20 mouse cellular contexts compared by ENCODE assay signal in the genomic region with DNA sequence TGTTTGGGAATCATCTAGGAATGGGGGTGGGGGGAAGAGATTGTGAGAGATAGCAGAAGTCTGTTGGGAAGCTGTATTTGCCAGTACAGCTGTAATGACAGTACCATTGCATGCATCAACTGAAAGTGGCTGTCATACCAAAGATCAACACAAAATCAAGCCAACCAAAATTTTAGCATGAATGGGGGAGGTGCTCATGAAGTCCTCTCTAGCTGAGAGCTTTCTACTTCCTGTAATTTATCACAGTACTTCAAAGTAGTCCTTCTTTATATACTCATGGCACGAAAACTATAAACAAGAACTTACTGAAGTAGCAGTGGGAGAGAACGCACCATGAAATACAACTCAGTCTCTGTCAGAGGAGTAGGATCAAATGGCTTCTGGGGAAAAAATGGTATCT.
"Had no signal": no experiment of that assay in that cellular context is flagged by ENCODE, and none has a peak within 500 bp of the region (broad histone marks: within the 10 kb centered on the region; RNA-seq: fewer than 3 reads in every experiment).

No protein-coding gene starts in this region.

- H3K4me3 ChIP-seq: kidney, embryonic 15.5 days; layer of hippocampus, adult 2 months; limb, embryonic 10.5 days; limb, embryonic 13.5 days; liver, embryonic 12.5 days; liver, embryonic 15.5 days; neural tube, embryonic 13.5 days; stomach, embryonic 15.5 days had no signal

- H3K36me3 ChIP-seq: kidney, embryonic 15.5 days; limb, embryonic 10.5 days; limb, embryonic 13.5 days; liver, embryonic 12.5 days; liver, embryonic 15.5 days; neural tube, embryonic 13.5 days; stomach, embryonic 15.5 days had no signal

- H3K9ac ChIP-seq: kidney, embryonic 15.5 days; limb, embryonic 13.5 days; liver, embryonic 12.5 days; liver, embryonic 15.5 days; neural tube, embryonic 13.5 days; stomach, embryonic 15.5 days had no signal

- H3K27ac ChIP-seq: kidney, embryonic 15.5 days; layer of hippocampus, adult 2 months; limb, embryonic 10.5 days; limb, embryonic 13.5 days; liver, embryonic 12.5 days; liver, embryonic 15.5 days; neural tube, embryonic 13.5 days; stomach, embryonic 15.5 days had no signal

- H3K4me1 ChIP-seq: limb, embryonic 10.5 days; limb, embryonic 13.5 days; liver, embryonic 12.5 days; liver, embryonic 15.5 days; stomach, embryonic 15.5 days had no signal

- H3K4me2 ChIP-seq: kidney, embryonic 15.5 days; limb, embryonic 13.5 days; liver, embryonic 12.5 days; liver, embryonic 15.5 days; midbrain, embryonic 11.5 days; neural tube, embryonic 13.5 days; stomach, embryonic 15.5 days had no signal

- ATAC-seq: liver, embryonic 12.5 days had no signal

- H3K27me3 ChIP-seq: kidney, embryonic 15.5 days; limb, embryonic 13.5 days; liver, embryonic 12.5 days; liver, embryonic 15.5 days; neural tube, embryonic 13.5 days; stomach, embryonic 15.5 days had no signal

- DNase-seq: kidney, adult 11 months; kidney, adult 8-10 months; kidney, postnatal 25 days; layer of hippocampus, adult 9-11 months; liver; lung, postnatal 10 days; midbrain, embryonic 14.5 days; retina, postnatal 1 day; right cerebral cortex, postnatal 25 days; spleen, adult 18-20 months; thymus, postnatal 25 days had no signal

- H3K9me3 ChIP-seq: kidney, embryonic 15.5 days; limb, embryonic 10.5 days; limb, embryonic 13.5 days; liver, embryonic 12.5 days; liver, embryonic 15.5 days; neural tube, embryonic 13.5 days; stomach, embryonic 15.5 days had no signal
